Mouse (Mus musculus) erythroblast, embryonic 14.5 days (primary cell): Measurements from ENCODE around the gene Lrch1.

Experiments used
- GATA1 ChIP-seq: IDR thresholded peaks from 2 replicates; pipeline ENCODE4 v1.6.1; 2012; ENCODE audit warnings: low read length, inconsistent platforms, mixed read lengths
- TAL1 ChIP-seq: IDR thresholded peaks from 3 replicates; pipeline ENCODE4 v1.6.1; 2012; ENCODE audit warnings: low read length, inconsistent platforms, mixed read lengths

- TF ChIP-seq GATA1 (no peak), TAL1 (no peak)
Observed at GRCm38 (mm10) chr14:74945266-74946215, 2.1 kb downstream of the Lrch1 start.
